Mouse (Mus musculus): Measurements from ENCODE around the gene Net1. TPM values are rescaled to one million over a fixed set of nuclear protein-coding genes. Genes with fewer than 3 reads are reported as not detected.

Gene Net1
- polyA plus RNA-seq, 1 experiment from 2014 or later, result 72.9 TPM

- peak overlapping the region; percentile 64 for H3K27ac ChIP-seq
- H3K4me3 ChIP-seq, result no peak overlapping the region
- H3K9me3 ChIP-seq, result no peaks in the 10 kb centered on the region
- DNase-seq (ENCODE audit: low spot score), result no peak
- peaks cover 15% of the 10 kb centered on the region for H3K4me1 ChIP-seq
- 66% methylated on average over 6 of the region's 6 CpGs for WGBS
- H3K27me3 ChIP-seq (ENCODE audit: insufficient read depth, poor library complexity, severe bottlenecking), result no peaks in the 10 kb centered on the region
- H3K36me3 ChIP-seq, result peaks cover 20% of the 10 kb centered on the region
Measured at GRCm38 (mm10) chr13:3877185-3877584, 40.8 kb downstream of the Net1 start.

DNA sequence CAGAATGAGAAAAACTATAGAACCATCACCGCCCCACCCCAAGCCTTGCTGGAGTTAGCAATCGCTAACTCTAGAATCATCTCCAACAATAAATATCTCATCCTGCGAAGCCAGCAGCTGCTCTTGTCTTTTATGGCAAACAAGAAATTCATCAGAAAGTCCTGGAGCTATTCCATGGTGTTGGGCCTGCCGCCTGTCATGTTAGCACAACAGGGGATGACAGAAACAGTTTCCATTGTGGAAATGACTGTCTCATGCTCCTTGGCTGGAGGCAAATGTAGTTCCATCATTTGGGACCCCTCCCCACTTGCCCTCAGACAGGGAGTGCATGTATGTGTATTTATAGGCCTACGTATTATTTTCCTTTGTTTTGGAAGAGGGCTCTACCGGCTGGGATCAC lies 41.6 kb downstream of the Net1 start:
- H3K4me1 ChIP-seq, result peaks cover 15% of the 10 kb centered on the region
- H3K27ac ChIP-seq, result no peak overlapping the region
- no peaks in the 10 kb centered on the region for H3K27me3 ChIP-seq (ENCODE audit: insufficient read depth, poor library complexity, severe bottlenecking)
- no peak overlapping the region for H3K4me3 ChIP-seq
- no peaks in the 10 kb centered on the region for H3K9me3 ChIP-seq
- H3K36me3 ChIP-seq, result peaks cover 13% of the 10 kb centered on the region
- 86% methylated on average over 6 of the region's 6 CpGs for WGBS
- no peak for DNase-seq (ENCODE audit: low spot score)

GRCm38 (mm10) chr13:3872832-3873231 lies 45.2 kb downstream of the Net1 start:
- Histone ChIP-seq H3K36me3 (no peaks in the 10 kb centered on the region), H3K9me3 (no peaks in the 10 kb centered on the region), H3K27me3 (ENCODE audit: insufficient read depth, poor library complexity, severe bottlenecking) (no peaks in the 10 kb centered on the region), H3K4me3 (no peak overlapping the region), H3K27ac (no peak overlapping the region), H3K4me1 (peaks cover 12% of the 10 kb centered on the region)
- 88% methylated on average over 4 of the region's 4 CpGs for WGBS
- no peak for DNase-seq (ENCODE audit: low spot score)

DNA sequence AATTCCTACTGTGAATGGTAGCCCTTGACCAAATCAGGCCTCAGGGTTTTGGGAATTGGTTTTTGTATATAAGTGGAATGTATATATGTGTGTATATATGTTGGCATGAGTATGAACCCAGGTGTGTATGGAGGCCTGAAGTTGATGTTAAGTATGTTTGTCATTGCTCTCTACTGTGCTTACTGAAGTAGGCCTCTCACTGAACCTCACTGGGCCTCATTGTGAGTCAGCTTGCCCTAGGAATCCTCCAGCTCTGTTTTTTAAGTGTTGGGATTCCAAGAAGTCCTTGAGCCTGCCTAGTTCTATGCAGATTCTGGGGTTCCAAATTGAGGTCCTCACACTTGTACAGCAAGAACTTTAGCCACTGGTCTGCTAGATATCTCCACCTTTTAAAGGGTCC lies 48.1 kb downstream of the Net1 start:
- no peak overlapping the region for H3K4me3 ChIP-seq
- no peak overlapping the region; the same call in 1 of the 2 replicates for H3K27ac ChIP-seq
- DNase-seq (ENCODE audit: low spot score), result no peak
- no peaks in the 10 kb centered on the region for H3K36me3 ChIP-seq
- H3K4me1 ChIP-seq, result peaks cover 7% of the 10 kb centered on the region; the same call in 1 of the 2 replicates
- H3K9me3 ChIP-seq, result no peaks in the 10 kb centered on the region
- H3K27me3 ChIP-seq (ENCODE audit: insufficient read depth, poor library complexity, severe bottlenecking), result no peaks in the 10 kb centered on the region

DNA sequence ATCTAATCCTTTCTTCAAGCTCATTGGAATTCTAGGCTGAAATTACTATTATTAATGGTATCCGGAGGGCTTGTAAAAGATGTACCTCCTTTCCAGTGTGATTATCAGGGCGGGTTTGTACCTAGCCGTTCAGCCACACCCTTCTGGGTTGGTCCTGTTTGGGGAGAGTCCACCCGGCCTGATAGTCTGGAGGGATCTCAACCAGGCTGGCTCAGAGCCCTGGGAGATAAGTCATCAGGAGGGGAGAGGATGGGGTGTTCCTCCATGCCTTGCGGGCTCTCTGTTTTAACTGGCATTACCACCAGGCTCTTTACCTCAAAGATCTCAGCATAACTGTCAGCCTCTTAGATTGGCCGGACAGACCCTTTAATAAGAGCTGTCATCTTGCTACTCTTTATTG lies 50.9 kb downstream of the Net1 start:
- no peak for DNase-seq (ENCODE audit: low spot score)

GRCm38 (mm10) chr13:3866355-3867052 lies 51.5 kb downstream of the Net1 start:
- H3K4me3 ChIP-seq, result 0 out of 2 replicates have a peak overlapping the region, but pooled peaks have one; percentile 13
- H3K4me1 ChIP-seq, result peaks cover 7% of the 10 kb centered on the region; the same call in 1 of the 2 replicates
- no peaks in the 10 kb centered on the region for H3K9me3 ChIP-seq
- no peaks in the 10 kb centered on the region for H3K27me3 ChIP-seq (ENCODE audit: insufficient read depth, poor library complexity, severe bottlenecking)
- H3K27ac ChIP-seq, result peak overlapping the region; percentile 75
- H3K36me3 ChIP-seq, result no peaks in the 10 kb centered on the region
- no peak for DNase-seq (ENCODE audit: low spot score)
- WGBS, result 51% methylated on average over 8 of the region's 8 CpGs

More for the DNA sequence above, 50.9 kb downstream of the Net1 start:
- Histone ChIP-seq H3K27me3 (ENCODE audit: insufficient read depth, poor library complexity, severe bottlenecking) (no peaks in the 10 kb centered on the region), H3K9me3 (no peaks in the 10 kb centered on the region), H3K36me3 (no peaks in the 10 kb centered on the region), H3K4me3 (no peak overlapping the region), H3K4me1 (peaks cover 7% of the 10 kb centered on the region; the same call in 1 of the 2 replicates), H3K27ac (peak overlapping the region; percentile 75; the same call in 1 of the 2 replicates)
- WGBS, result 70% methylated on average over 6 of the region's 6 CpGs

GRCm38 (mm10) chr13:3865648-3866354 lies 52.2 kb downstream of the Net1 start:
- H3K36me3 ChIP-seq, result no peaks in the 10 kb centered on the region
- peak overlapping the region; percentile 75 for H3K27ac ChIP-seq
- H3K9me3 ChIP-seq, result no peaks in the 10 kb centered on the region
- H3K4me1 ChIP-seq, result peaks cover 7% of the 10 kb centered on the region; the same call in 1 of the 2 replicates
- no peaks in the 10 kb centered on the region for H3K27me3 ChIP-seq (ENCODE audit: insufficient read depth, poor library complexity, severe bottlenecking)
- no peak overlapping the region for H3K4me3 ChIP-seq
- no peak for DNase-seq (ENCODE audit: low spot score)
- WGBS, result 69% methylated on average over 14 of the region's 14 CpGs

DNA sequence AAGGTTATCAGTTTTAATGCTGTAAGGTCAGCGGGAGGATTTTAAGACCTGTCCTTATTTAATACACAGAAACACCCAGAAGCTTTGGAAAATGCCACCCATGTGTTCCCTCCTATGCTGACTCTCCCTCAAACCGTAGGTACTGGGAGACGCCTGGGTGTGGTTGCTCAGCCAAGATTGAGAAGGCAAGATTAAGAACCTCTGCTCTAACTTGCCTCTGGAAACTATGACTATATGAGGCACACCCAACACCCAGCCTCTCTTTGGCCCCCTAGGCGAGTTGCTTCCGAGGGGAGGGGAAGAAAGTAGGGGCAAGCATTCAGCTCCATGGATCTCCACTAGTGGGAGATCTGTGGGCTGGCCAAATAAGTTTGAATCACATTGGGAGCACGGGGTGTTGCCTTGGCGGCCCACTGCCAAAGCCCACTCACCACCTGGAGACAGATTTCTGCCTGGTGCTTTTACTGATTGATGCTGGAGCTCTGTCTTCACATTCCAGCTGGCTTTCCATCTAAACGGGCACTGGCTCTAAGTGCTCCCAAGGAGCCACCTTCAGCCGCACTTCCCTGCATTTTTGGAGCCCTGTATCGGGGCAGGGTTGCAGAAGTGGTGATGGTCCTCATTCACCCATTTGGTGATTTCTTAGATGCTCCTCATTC lies 55.0 kb downstream of the Net1 start:
- no peak overlapping the region for H3K27ac ChIP-seq
- no peaks in the 10 kb centered on the region for H3K36me3 ChIP-seq
- 79% methylated on average over 10 of the region's 10 CpGs for WGBS
- DNase-seq (ENCODE audit: low spot score), result no peak
- H3K4me3 ChIP-seq, result no peak overlapping the region
- no peaks in the 10 kb centered on the region for H3K27me3 ChIP-seq (ENCODE audit: insufficient read depth, poor library complexity, severe bottlenecking)
- no peaks in the 10 kb centered on the region for H3K9me3 ChIP-seq
- H3K4me1 ChIP-seq, result peaks cover 7% of the 10 kb centered on the region; the same call in 1 of the 2 replicates

- 74% methylated on average over 3 of the region's 3 CpGs for WGBS
- H3K9me3 ChIP-seq, result no peaks in the 10 kb centered on the region
- H3K36me3 ChIP-seq, result no peaks in the 10 kb centered on the region
- H3K27me3 ChIP-seq (ENCODE audit: insufficient read depth, poor library complexity, severe bottlenecking), result no peaks in the 10 kb centered on the region
- H3K4me3 ChIP-seq, result no peak overlapping the region
- no peak for DNase-seq (ENCODE audit: low spot score)
- peaks cover 7% of the 10 kb centered on the region; the same call in 1 of the 2 replicates for H3K4me1 ChIP-seq
- H3K27ac ChIP-seq, result no peak overlapping the region
Measured at GRCm38 (mm10) chr13:3862325-3862724, 55.7 kb downstream of the Net1 start.

DNA sequence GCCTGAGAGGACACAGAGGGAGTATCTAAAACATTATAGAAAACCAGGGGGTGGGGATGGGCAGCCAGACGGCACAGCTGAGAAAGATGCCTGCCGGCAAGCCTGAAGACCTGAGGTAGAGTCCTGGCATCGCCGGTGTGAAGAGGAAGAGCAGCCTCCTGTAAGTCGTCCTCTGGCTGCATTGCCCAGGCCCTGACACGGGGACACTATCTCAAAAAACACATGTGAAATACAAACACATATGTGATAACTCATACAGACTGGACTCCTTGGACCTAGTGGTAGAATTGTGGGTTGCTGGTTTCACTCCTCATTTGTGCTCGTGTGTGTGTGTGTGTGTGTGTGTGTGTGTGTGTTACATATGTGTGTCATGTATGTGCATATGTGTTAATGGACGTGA lies 56.8 kb downstream of the Net1 start:
- H3K4me3 ChIP-seq, result no peak overlapping the region
- no peaks in the 10 kb centered on the region for H3K27me3 ChIP-seq (ENCODE audit: insufficient read depth, poor library complexity, severe bottlenecking)
- H3K4me1 ChIP-seq, result peaks cover 6% of the 10 kb centered on the region; the same call in 1 of the 2 replicates
- H3K36me3 ChIP-seq, result no peaks in the 10 kb centered on the region
- H3K9me3 ChIP-seq, result no peaks in the 10 kb centered on the region
- WGBS, result 79% methylated on average over 8 of the region's 8 CpGs
- DNase-seq (ENCODE audit: low spot score), result no peak
- no peak overlapping the region for H3K27ac ChIP-seq

- 62% methylated on average over 1 of the region's 1 CpGs for whole genome bisulfite sequencing
- Histone ChIP-seq H3K27ac (no peak overlapping the region), H3K4me1 (0 out of 2 replicates have a peak, but pooled peaks cover 2% of the 10 kb centered on the region), H3K36me3 (no peaks in the 10 kb centered on the region), H3K4me3 (no peak overlapping the region), H3K9me3 (no peaks in the 10 kb centered on the region), H3K27me3 (ENCODE audit: insufficient read depth, poor library complexity, severe bottlenecking) (no peaks in the 10 kb centered on the region)
- no peak for DNase-seq (ENCODE audit: low spot score)
Measured at GRCm38 (mm10) chr13:3856252-3856651, 61.8 kb downstream of the Net1 start.

- Histone ChIP-seq H3K4me1 (0 out of 2 replicates have a peak, but pooled peaks cover 2% of the 10 kb centered on the region), H3K27ac (no peak overlapping the region), H3K4me3 (no peak overlapping the region), H3K27me3 (ENCODE audit: insufficient read depth, poor library complexity, severe bottlenecking) (no peaks in the 10 kb centered on the region), H3K9me3 (no peaks in the 10 kb centered on the region), H3K36me3 (no peaks in the 10 kb centered on the region)
- no peak for DNase-seq (ENCODE audit: low spot score)
- 79% methylated on average over 2 of the region's 2 CpGs for WGBS
Measured at GRCm38 (mm10) chr13:3854856-3855255, 63.2 kb downstream of the Net1 start.

Measured in heart, embryonic 10.5 days (tissue).